Mouse (Mus musculus) T-helper 1 cell (primary cell): ENCODE data around the gene Calhm6.

Source experiments
- in situ Hi-C: fragments of 300-600 bp; cut with MboI, MseI; formaldehyde crosslinking; loops from one replicate; pipeline ENCODE4 v1.15.1; 2025; ENCODE audit warnings: high pct_unique_total_duplicates

Gene Calhm6

GRCm38 (mm10) chr10:34110863-34111465 lies 16.8 kb downstream of the Calhm6 start:
- in situ Hi-C loops, result no loop called here

- in situ Hi-C loops, result loop anchor here (5.0 kb wide), 1 partner anchor 54 kb away; the partner anchor contains the start of gene Calhm4
These were observed 31.3 kb downstream of the Calhm6 start, which contains the start of gene Calhm5 for GRCm38 (mm10) chr10:34096418-34096883. Calhm5 (minus strand) TSS chr10:34096519.

- in situ Hi-C loops, result loop anchor here (5.0 kb wide), 1 partner anchor 54 kb away; the partner anchor contains the start of gene Calhm4
These were observed 31.8 kb downstream of the Calhm6 start for GRCm38 (mm10) chr10:34095964-34096363.

GRCm38 (mm10) chr10:34095147-34095546 lies 32.6 kb downstream of the Calhm6 start:
- in situ Hi-C loops, result loop anchor here (5.0 kb wide), 1 partner anchor 53 kb away; the partner anchor contains the start of gene Calhm4

- in situ Hi-C loops, result no loop called here
These were observed 35.9 kb downstream of the Calhm6 start for GRCm38 (mm10) chr10:34091888-34092287.

- in situ Hi-C loops, result no loop called here
These were observed 37.3 kb downstream of the Calhm6 start for GRCm38 (mm10) chr10:34090481-34090880.

GRCm38 (mm10) chr10:34089517-34089916 lies 38.3 kb downstream of the Calhm6 start:
- in situ Hi-C loops, result no loop called here

- in situ Hi-C loops, result no loop called here
These were observed 39.3 kb downstream of the Calhm6 start for GRCm38 (mm10) chr10:34088515-34088914.

GRCm38 (mm10) chr10:34086514-34086913 lies 41.3 kb downstream of the Calhm6 start:
- in situ Hi-C loops, result no loop called here
